Mouse (Mus musculus) activated CD4-positive, CD25-positive, alpha-beta regulatory T cell, adult 9 weeks (primary cell): ENCODE data around the gene Tgfbr2. TPM values are rescaled to one million over a fixed set of nuclear protein-coding genes. Genes with fewer than 3 reads are reported as not detected.

Experiments used
- polyA plus RNA-seq: library from polyadenylated mRNA; unstranded; fragments of 100-300 nt; shearing (Covaris generic); gene quantifications from one replicate; pipeline ENCODE4 v1.2.1, GENCODE M21; 2017

The Tgfbr2 gene
- 122 TPM for polyA plus RNA-seq

GRCm38 (mm10) chr9:116174481-116175461 lies at the start of gene Tgfbr2:
Tgfbr2 (minus strand) TSS chr9:116175360.

